Mouse (Mus musculus): ENCODE results near the gene Hspb7.

DNA sequence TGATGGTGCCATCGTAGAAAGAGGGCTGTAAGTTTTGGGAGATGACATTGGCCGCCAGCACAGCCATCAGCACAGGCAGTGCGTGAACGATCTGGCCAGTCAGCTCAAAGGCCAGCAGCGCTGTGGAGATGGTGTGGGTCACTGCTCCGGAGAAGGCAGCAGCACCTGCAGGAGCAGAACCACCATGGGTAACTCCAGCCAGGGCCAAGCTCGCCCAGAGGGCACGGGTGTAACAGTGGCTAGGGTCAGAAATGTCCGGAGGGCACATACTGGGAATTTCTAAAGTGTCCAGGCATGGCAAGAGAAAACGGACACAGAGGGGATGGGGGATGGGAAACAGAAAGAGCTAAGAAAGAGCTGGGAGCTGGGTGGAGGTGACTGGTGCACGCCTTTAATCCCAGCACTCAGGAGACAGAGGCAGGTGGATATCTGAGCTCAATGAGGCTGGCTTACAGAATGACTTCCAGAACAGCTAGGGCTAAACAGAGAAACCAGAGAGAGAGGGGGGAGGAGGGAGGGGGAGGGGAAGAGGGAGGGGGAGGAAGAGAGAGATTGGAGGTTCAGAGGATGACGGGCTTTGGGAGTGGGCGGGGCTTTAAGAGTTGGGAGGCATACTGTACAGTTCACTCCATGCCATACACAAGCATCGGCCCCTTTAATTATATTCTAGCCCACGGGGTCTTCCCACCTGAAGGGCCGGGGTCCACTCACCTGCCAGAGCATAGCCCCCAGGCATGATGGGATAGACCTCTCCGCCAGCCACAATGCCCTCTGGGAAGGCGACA lies 31.0 kb upstream of the Hspb7 start:
- TF ChIP-seq HCFC1 (IDR thresholded peaks at IDR 0.05; ENCODE audit: low read depth, low read length) (no peak), GATA1 (IDR thresholded peaks at IDR 0.05; ENCODE audit: low read depth, low read length) (no peak), ZNF384 (IDR thresholded peaks at IDR 0.05; ENCODE audit: low read depth, low read length) (no peak), POLR2A (IDR thresholded peaks at IDR 0.05; ENCODE audit: control insufficient read depth in 1 of 2, insufficient read depth in 1 of 2, low read depth in 1 of 2, low read length in 2 of 2, poor library complexity in 1 of 2) (no peak), GABPA (IDR thresholded peaks at IDR 0.05; ENCODE audit: low read depth, low read length) (no peak), TAL1 (IDR thresholded peaks at IDR 0.05; ENCODE audit: low read length) (no peak), CTCF (IDR thresholded peaks at IDR 0.05 in 2 of 3, conservative IDR thresholded peaks at IDR 0.05 in 1 of 3; ENCODE audit: control insufficient read depth in 1 of 3, insufficient read depth in 1 of 3, low read depth in 2 of 3, low read length in 3 of 3, poor library complexity in 1 of 3, severe bottlenecking in 1 of 3) (no peak), ZKSCAN1 (IDR thresholded peaks at IDR 0.05; ENCODE audit: low read depth, low read length) (no peak)

Measured in MEL (cell line).